Comparison of ENCODE assay signal across 10 mouse cellular contexts in the genomic region with DNA sequence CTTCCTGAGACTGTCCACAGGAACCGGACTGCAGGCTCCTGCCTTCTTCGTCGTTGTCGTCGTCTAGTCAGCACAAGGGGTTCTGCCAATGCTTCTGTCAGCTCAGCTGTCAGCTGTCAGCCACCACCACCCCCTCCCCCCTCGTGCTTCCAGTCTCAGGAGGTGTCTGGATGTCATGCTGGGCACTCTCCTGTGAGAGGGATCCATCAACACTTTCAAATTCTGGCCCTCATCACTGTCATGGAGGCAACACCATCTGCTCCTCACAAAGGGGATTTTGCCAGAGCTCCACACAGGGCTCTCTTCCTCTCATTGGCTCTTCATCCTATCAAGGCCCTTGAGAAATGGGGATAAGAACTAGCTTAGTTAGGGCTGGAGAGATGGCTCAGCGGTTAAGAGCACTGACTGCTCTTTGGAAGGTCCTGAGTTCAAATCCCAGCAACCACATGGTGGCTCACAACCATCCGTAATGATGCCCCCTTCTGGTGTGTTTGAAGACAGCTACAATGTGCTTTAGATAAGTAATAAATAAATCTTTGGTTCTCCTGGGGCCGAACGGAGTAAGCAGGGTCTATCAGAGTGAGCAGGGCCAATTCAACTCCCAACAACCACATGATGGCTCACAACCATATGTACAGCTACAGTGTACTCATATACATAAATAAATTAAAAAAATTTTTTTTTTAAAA. TPM values are rescaled to one million over a fixed set of nuclear protein-coding genes. Genes with fewer than 3 reads are reported as not detected.
A peak's percentile ranks its signal among the peaks of the same experiment; 100 is the strongest.
DNase-seq lines count a peak whose midpoint lies in the region; ATAC-seq and TF ChIP-seq lines count a peak whose summit lies in the region.
"Had no signal": no experiment of that assay in that cellular context is flagged by ENCODE, and none has a peak within 500 bp of the region (broad histone marks: within the 10 kb centered on the region; RNA-seq: fewer than 3 reads in every experiment).

No protein-coding gene starts in this region.

- no peaks in the 10 kb centered on the region for H3K9me3 ChIP-seq in forebrain, embryonic 12.5 days
- no peaks in the 10 kb centered on the region; the same call in 1 of the 2 replicates for H3K9me3 ChIP-seq in forebrain, embryonic 10.5 days
- no peaks in the 10 kb centered on the region for H3K9me3 ChIP-seq in forebrain, embryonic 14.5 days (replicated peaks; ENCODE audit: control insufficient read depth, low read length)

- 67% methylated on average over 10 of the region's 10 CpGs for WGBS in forebrain, embryonic 12.5 days
- 67% methylated on average over 10 of the region's 10 CpGs for WGBS in forebrain, embryonic 10.5 days
- WGBS in forebrain, embryonic 14.5 days: 61% methylated on average over 10 of the region's 10 CpGs
- WGBS in kidney, adult 2 months: 67% methylated on average over 10 of the region's 10 CpGs

- peak; percentile 58 for ATAC-seq in forebrain, embryonic 12.5 days (ENCODE audit: low FRiP score)
- peak; percentile 85 for ATAC-seq in forebrain, embryonic 14.5 days
- ATAC-seq in megakaryocyte, adult 5-6 weeks (ENCODE audit: poor library complexity, severe bottlenecking): no peak
- ATAC-seq: liver, postnatal 0 days had no signal

- peaks cover 12% of the 10 kb centered on the region; the same call in 1 of the 2 replicates for H3K36me3 ChIP-seq in forebrain, embryonic 12.5 days (replicated peaks)
- peaks cover 36% of the 10 kb centered on the region for H3K36me3 ChIP-seq in forebrain, embryonic 10.5 days (replicated peaks)
- 0 out of 2 replicates have a peak, but pooled peaks cover 5% of the 10 kb centered on the region for H3K36me3 ChIP-seq in forebrain, embryonic 14.5 days (ENCODE audit: control insufficient read depth, insufficient read depth, low read length)
- no peaks in the 10 kb centered on the region for H3K36me3 ChIP-seq in kidney, adult 2 months (ENCODE audit: control insufficient read depth, insufficient read depth, low read length)

- peaks cover 6% of the 10 kb centered on the region; the same call in 1 of the 2 replicates for H3K4me1 ChIP-seq in forebrain, embryonic 12.5 days
- 0 out of 2 replicates have a peak, but pooled peaks cover 9% of the 10 kb centered on the region for H3K4me1 ChIP-seq in forebrain, embryonic 10.5 days
- peaks cover 5% of the 10 kb centered on the region; the same call in 1 of the 2 replicates for H3K4me1 ChIP-seq in forebrain, embryonic 14.5 days (ENCODE audit: control insufficient read depth, insufficient read depth, low read length)
- H3K4me1 ChIP-seq in kidney, adult 2 months (ENCODE audit: control insufficient read depth, insufficient read depth, low read length): no peaks in the 10 kb centered on the region

- TF ChIP-seq CTCF in kidney, adult 2 months (conservative IDR thresholded peaks at IDR 0.05; ENCODE audit: insufficient read depth, insufficient read length, low read depth, low read length): no peak

- no peak overlapping the region for H3K9ac ChIP-seq in forebrain, embryonic 12.5 days
- H3K9ac ChIP-seq in forebrain, embryonic 14.5 days (ENCODE audit: low read length): no peak overlapping the region
- H3K9ac ChIP-seq: liver, postnatal 0 days had no signal

- no peak for DNase-seq in forebrain, embryonic 10.5 days (ENCODE audit: extremely low spot score, low spot score)
- DNase-seq in brain, adult 2 months (ENCODE audit: low read depth, low spot score): peak; percentile 88
- peak; percentile 79 for DNase-seq in forebrain, embryonic 14.5 days (ENCODE audit: low spot score)
- DNase-seq in heart, postnatal 4 days: peak; percentile 75
- no peak for DNase-seq in kidney, adult 2 months
- no peak for DNase-seq in yolk sac, embryonic 10.5 days (ENCODE audit: low spot score)
- DNase-seq: kidney, adult 8-10 months; liver, postnatal 0 days had no signal

- no peak overlapping the region for H3K4me3 ChIP-seq in forebrain, embryonic 12.5 days (replicated peaks)
- H3K4me3 ChIP-seq in forebrain, embryonic 10.5 days: no peak overlapping the region
- no peak overlapping the region for H3K4me3 ChIP-seq in forebrain, embryonic 14.5 days (ENCODE audit: low read depth, low read length)
- no peak overlapping the region for H3K4me3 ChIP-seq in kidney, adult 2 months (ENCODE audit: insufficient read depth, low read depth, low read length)

- H3K4me2 ChIP-seq in forebrain, embryonic 12.5 days: no peak overlapping the region
- H3K4me2 ChIP-seq in forebrain, embryonic 14.5 days (ENCODE audit: low read length): no peak overlapping the region

- H3K27me3 ChIP-seq in forebrain, embryonic 12.5 days: no peaks in the 10 kb centered on the region
- H3K27me3 ChIP-seq in forebrain, embryonic 10.5 days (ENCODE audit: poor library complexity, severe bottlenecking): 0 out of 2 replicates have a peak, but pooled peaks cover 3% of the 10 kb centered on the region
- no peaks in the 10 kb centered on the region for H3K27me3 ChIP-seq in forebrain, embryonic 14.5 days (replicated peaks; ENCODE audit: control insufficient read depth, insufficient read depth, low read length)
- no peaks in the 10 kb centered on the region for H3K27me3 ChIP-seq in kidney, adult 2 months (replicated peaks; ENCODE audit: control insufficient read depth, insufficient read depth, low read length)

- no peak for TF ChIP-seq POLR2A in kidney, adult 2 months (IDR thresholded peaks at IDR 0.05; ENCODE audit: low read depth, low read length)

- H3K27ac ChIP-seq in forebrain, embryonic 12.5 days: 0 out of 2 replicates have a peak overlapping the region, but pooled peaks have one; percentile 43
- no peak overlapping the region for H3K27ac ChIP-seq in forebrain, embryonic 10.5 days
- peak overlapping the region; percentile 44; the same call in 1 of the 2 replicates for H3K27ac ChIP-seq in forebrain, embryonic 14.5 days (ENCODE audit: low read depth, low read length)
- no peak overlapping the region for H3K27ac ChIP-seq in kidney, adult 2 months (ENCODE audit: insufficient read depth, low read depth, low read length)

RNA-seq across cellular contexts. Expression of a gene that starts 13.3 kb away (rescaled TPM):
- 49.6 and 51.0 TPM in 2 replicates for polyA plus RNA-seq in forebrain, embryonic 12.5 days (2016; fragmentation: Nextera tagmentation; extraction: Ambion mirVana)
- polyA plus RNA-seq in forebrain, embryonic 10.5 days (2016; fragmentation: Nextera tagmentation; extraction: Ambion mirVana): 61.5 and 67.5 TPM in 2 replicates
- polyA plus RNA-seq in forebrain, embryonic 14.5 days (2014; fragmentation: Nextera tagmentation; extraction: Ambion mirVana): 49.0 and 60.0 TPM in 2 replicates
- 10 to 100 TPM; 26.2 to 32.8 TPM for total RNA-seq in heart, postnatal 4 days (2021)
- polyA plus RNA-seq in kidney, adult 2 months (2012; rRNA removed): 16.1 TPM in 2 replicates
- total RNA-seq in megakaryocyte, adult 5-6 weeks (2015): 8.8 and 13.9 TPM in 2 replicates
- 14.9 and 24.4 TPM in 2 replicates for total RNA-seq in megakaryocyte, adult 5-6 weeks (2017)

Comparison
In these comparisons a context has a peak if more than half of its experiments do, and no peak if none do; other contexts are left out.
1. H3K27ac ChIP-seq: peak in forebrain, embryonic 12.5 days (single experiment) and forebrain, embryonic 14.5 days (single experiment); none in forebrain, embryonic 10.5 days (single experiment) and kidney, adult 2 months (single experiment).
2. DNase-seq: peak in brain, adult 2 months (single experiment), forebrain, embryonic 14.5 days (single experiment) and heart, postnatal 4 days (single experiment); none in forebrain, embryonic 10.5 days (single experiment), kidney, adult 2 months (single experiment) and yolk sac, embryonic 10.5 days (single experiment).